Mouse (Mus musculus): ENCODE data around the gene Cep112.

DNA sequence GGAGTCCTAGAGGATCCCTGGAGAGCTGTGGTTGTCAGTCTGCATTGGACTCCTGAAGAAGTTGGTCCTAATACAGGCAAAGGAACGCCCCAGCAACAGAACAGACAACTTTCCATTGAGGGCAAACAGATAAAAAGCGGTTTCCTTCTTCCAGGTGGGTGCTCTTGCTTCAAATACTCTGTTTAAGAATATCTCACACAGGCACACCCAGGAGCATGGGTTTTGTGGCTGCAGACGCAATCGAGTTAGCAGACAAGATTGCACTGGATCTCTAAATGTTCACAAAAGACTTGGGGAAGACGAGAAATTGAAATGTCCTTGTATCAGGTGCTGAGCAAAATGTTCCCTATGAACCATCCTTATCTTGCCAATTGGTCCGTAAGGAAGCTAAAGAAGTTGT, 5.8 kb upstream of the Cep112 start:
- TF ChIP-seq CTCF (IDR thresholded peaks at IDR 0.05; ENCODE audit: extremely low read depth, insufficient read depth, low read length) (no peak), POLR2A (IDR thresholded peaks at IDR 0.05; ENCODE audit: extremely low read depth, insufficient read depth, low read length) (no peak)
